Mouse (Mus musculus): ENCODE data around the gene Spg20. TPM values are rescaled to one million over a fixed set of nuclear protein-coding genes. Genes with fewer than 3 reads are reported as not detected.

Spg20 gene
- total and polyA plus RNA-seq, 3 experiments = 18.5 to 23.3 TPM; not detected in 1

DNA sequence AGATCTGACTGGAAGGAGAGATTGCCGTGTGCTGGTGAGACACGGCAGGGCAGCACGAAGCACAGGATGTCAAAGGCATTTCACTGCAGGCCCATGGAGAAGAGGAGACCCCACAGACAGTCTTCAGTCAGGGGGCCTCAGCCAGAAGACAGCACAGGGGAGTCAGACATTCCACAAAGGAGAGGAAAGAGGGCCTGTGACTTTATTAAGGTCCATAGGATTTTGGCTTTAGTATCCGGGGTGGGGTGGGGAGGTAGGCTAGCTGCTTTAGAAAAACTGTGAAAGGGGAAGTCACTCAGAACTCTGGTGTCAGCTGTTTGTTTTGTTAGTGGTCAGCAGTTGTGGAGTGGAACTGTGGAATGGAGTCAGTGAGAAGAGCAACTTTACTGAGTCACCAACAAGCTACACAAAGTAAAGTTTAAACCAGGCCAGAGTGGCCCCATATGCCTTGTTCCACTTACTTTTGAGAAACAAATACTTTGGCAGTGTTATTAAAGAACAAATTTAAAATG lies 17.3 kb downstream of the Spg20 start:
- no peak for TF ChIP-seq SMC3 (IDR thresholded peaks at IDR 0.05; ENCODE audit: low read depth, low read length)
- TF ChIP-seq ETS1 (IDR thresholded peaks at IDR 0.05; ENCODE audit: low read depth, low read length) = no peak
- no peak for TF ChIP-seq POLR2A (IDR thresholded peaks at IDR 0.05; ENCODE audit: control insufficient read depth in 1 of 2, insufficient read depth in 1 of 2, low read depth in 1 of 2, low read length in 2 of 2, poor library complexity in 1 of 2)
- no peak for TF ChIP-seq USF1 (IDR thresholded peaks at IDR 0.05; ENCODE audit: low read depth, low read length)
- no peak for TF ChIP-seq MAZ (IDR thresholded peaks at IDR 0.05; ENCODE audit: low read depth, low read length)
- no peak for TF ChIP-seq CHD1 (IDR thresholded peaks at IDR 0.05; ENCODE audit: low read depth, low read length)
- no peak for TF ChIP-seq KAT2A (conservative IDR thresholded peaks at IDR 0.05; ENCODE audit: low read depth, low read length)
- no peak for TF ChIP-seq ZC3H11A (IDR thresholded peaks at IDR 0.05; ENCODE audit: low read depth, low read length)
- no peak for TF ChIP-seq MXI1 (IDR thresholded peaks at IDR 0.05; ENCODE audit: low read depth, low read length)
- TF ChIP-seq JUND (IDR thresholded peaks at IDR 0.05; ENCODE audit: low read depth, low read length) = no peak
- no peak for TF ChIP-seq ZKSCAN1 (IDR thresholded peaks at IDR 0.05; ENCODE audit: low read depth, low read length)
- TF ChIP-seq RCOR1 (IDR thresholded peaks at IDR 0.05; ENCODE audit: low read depth, low read length) = no peak
- TF ChIP-seq MEF2A (IDR thresholded peaks at IDR 0.05; ENCODE audit: extremely low read depth, insufficient replicate concordance, low read depth, low read length, poor library complexity, severe bottlenecking) = no peak
- no peak for TF ChIP-seq ZNF384 (IDR thresholded peaks at IDR 0.05; ENCODE audit: low read depth, low read length)
- TF ChIP-seq ZMIZ1 (IDR thresholded peaks at IDR 0.05; ENCODE audit: low read depth, low read length) = no peak
- TF ChIP-seq UBTF (IDR thresholded peaks at IDR 0.05; ENCODE audit: borderline replicate concordance, insufficient read depth, low read depth, low read length) = no peak
- no peak for TF ChIP-seq POLR2AphosphoS2 (IDR thresholded peaks at IDR 0.05; ENCODE audit: low read length)
- no peak for TF ChIP-seq RAD21 (IDR thresholded peaks at IDR 0.05; ENCODE audit: low read depth, low read length)
- no peak for TF ChIP-seq MYB (IDR thresholded peaks at IDR 0.05; ENCODE audit: low read depth, low read length)
- no peak overlapping the region for H3K27ac ChIP-seq (ENCODE audit: control insufficient read depth, low read depth, low read length)
- H3K36me3 ChIP-seq (ENCODE audit: control insufficient read depth in 1 of 2, insufficient read depth in 2 of 2, low read length in 2 of 2) = peaks cover 2 to 13% of the 10 kb centered on the region in 2 experiments; a peak in 3 of 4 replicates

DNA sequence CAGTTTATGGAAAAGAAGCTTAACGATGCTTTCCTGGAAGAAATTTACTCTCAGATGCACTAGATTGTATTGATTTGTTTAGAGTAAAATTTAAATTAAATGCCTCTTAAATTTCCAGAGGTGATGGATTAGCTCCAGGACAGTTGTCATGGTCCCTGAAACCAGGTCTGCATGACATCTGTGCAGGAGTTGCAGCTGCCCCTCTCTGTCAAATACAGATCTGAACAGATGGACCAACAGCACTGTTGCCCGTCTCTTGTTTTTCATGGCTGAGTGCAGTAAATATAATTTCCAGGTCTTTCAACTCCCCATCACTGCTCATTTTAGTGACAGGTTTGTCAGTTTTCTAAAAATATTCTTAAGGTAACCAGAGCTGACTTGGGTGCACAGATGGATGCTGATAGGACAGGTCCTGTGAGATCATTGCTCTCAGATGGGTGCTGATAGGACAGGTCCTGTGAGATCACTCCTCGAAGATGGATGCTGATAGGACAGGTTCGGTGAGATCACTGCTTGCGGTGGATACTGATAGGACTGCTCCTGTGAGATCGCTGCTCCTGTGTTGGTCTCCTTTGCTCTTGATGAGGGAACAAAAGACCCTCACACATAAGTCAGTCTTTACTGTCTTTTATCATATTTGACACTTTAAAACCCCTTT lies 19.8 kb downstream of the Spg20 start:
- Histone ChIP-seq H3K9ac (ENCODE audit: control insufficient read depth, low read depth, low read length, poor library complexity, severe bottlenecking) (no peak overlapping the region), H3K36me3 (ENCODE audit: control insufficient read depth in 1 of 2, insufficient read depth in 2 of 2, low read length in 2 of 2) (peaks cover 2 to 12% of the 10 kb centered on the region in 2 experiments; a peak in 3 of 4 replicates)
- peak; percentile 4 for DNase-seq (ENCODE audit: low read depth, low spot score)

More for the DNA sequence above, 17.3 kb downstream of the Spg20 start:
- no peak overlapping the region for H3K9ac ChIP-seq (ENCODE audit: control insufficient read depth, low read depth, low read length, poor library complexity, severe bottlenecking)
- no peak overlapping the region for H3K4me3 ChIP-seq (ENCODE audit: control insufficient read depth in 1 of 2, insufficient read depth in 1 of 2, low read depth in 2 of 2, low read length in 2 of 2)
- peak; percentile 13 for DNase-seq (ENCODE audit: low read depth, low spot score)
- peaks cover 0 to 3% of the 10 kb centered on the region in 2 experiments; a peak in 1 of 4 replicates for H3K4me1 ChIP-seq (ENCODE audit: control insufficient read depth in 1 of 2, insufficient read depth in 2 of 2, low read length in 2 of 2)
- H3K9me3 ChIP-seq (replicated peaks; ENCODE audit: insufficient read depth, low read length) = no peaks in the 10 kb centered on the region
- H3K79me2 ChIP-seq (ENCODE audit: control insufficient read depth, insufficient read depth, low read length, poor library complexity) = no peaks in the 10 kb centered on the region
- H3K27me3 ChIP-seq (ENCODE audit: control insufficient read depth in 1 of 2, insufficient read depth in 2 of 2, low read length in 2 of 2) = no peaks in the 10 kb centered on the region

More for the DNA sequence above, 19.8 kb downstream of the Spg20 start:
- peaks cover 0 to 3% of the 10 kb centered on the region in 2 experiments; a peak in 1 of 4 replicates for H3K4me1 ChIP-seq (ENCODE audit: control insufficient read depth in 1 of 2, insufficient read depth in 2 of 2, low read length in 2 of 2)
- H3K9me3 ChIP-seq (replicated peaks; ENCODE audit: insufficient read depth, low read length) = no peaks in the 10 kb centered on the region
- no peaks in the 10 kb centered on the region for H3K27me3 ChIP-seq (ENCODE audit: control insufficient read depth in 1 of 2, insufficient read depth in 2 of 2, low read length in 2 of 2)
- no peak overlapping the region for H3K27ac ChIP-seq (ENCODE audit: control insufficient read depth, low read depth, low read length)
- no peak overlapping the region for H3K4me3 ChIP-seq (ENCODE audit: control insufficient read depth in 1 of 2, insufficient read depth in 1 of 2, low read depth in 2 of 2, low read length in 2 of 2)
- TF ChIP-seq RCOR1 (IDR thresholded peaks at IDR 0.05; ENCODE audit: low read depth, low read length) (no peak), KAT2A (conservative IDR thresholded peaks at IDR 0.05; ENCODE audit: low read depth, low read length) (no peak)
- no peaks in the 10 kb centered on the region for H3K79me2 ChIP-seq (ENCODE audit: control insufficient read depth, insufficient read depth, low read length, poor library complexity)
